Mouse (Mus musculus) liver, embryonic 14.5 days (tissue): Measurements from ENCODE around the gene Srrm4. TPM values are rescaled to one million over a fixed set of nuclear protein-coding genes. Genes with fewer than 3 reads are reported as not detected.

Source experiments
- ATAC-seq: fragments of 200-750 bp; cut with Nextera tagmentation; 2 replicates; pipeline ENCODE4 v1.8.0; 2017; ENCODE audit warnings: moderate number of reproducible peaks, mild to moderate bottlenecking, moderate library complexity; ENCODE audit not compliant: insufficient read depth
- DNase-seq, 3 experiments: peaks; one replicate each; pipeline ENCODE4 v3.0.0-alpha.2; 2012 to 2013; ENCODE audit warnings: low read depth in 3 of 3, low spot score in 3 of 3
- H3K27ac ChIP-seq: fragments of 300-500 bp; sonication (generic); 2 replicates; pipeline ENCODE4 v1.5.1; 2014; ENCODE audit warnings: moderate library complexity, mild to moderate bottlenecking, control low read depth, inconsistent platforms
- H3K27me3 ChIP-seq: fragments of 300-500 bp; sonication (generic); 2 replicates; pipeline ENCODE4 v1.6.1; 2014; ENCODE audit warnings: mild to moderate bottlenecking, low read length, moderate library complexity; ENCODE audit not compliant: control insufficient read depth, insufficient read depth
- H3K36me3 ChIP-seq: fragments of 300-500 bp; sonication (generic); replicated peaks from 2 replicates; pipeline ENCODE4 v1.6.1; 2014; ENCODE audit warnings: low read depth; ENCODE audit not compliant: control insufficient read depth, insufficient read depth
- H3K4me1 ChIP-seq, 2 experiments: fragments of 200-500 bp in 1 of 2; fragments of 300-500 bp in 1 of 2; sonication (generic) in 1 of 2; replicated peaks; 2 replicates each; pipeline ENCODE4 v1.6.1; 2012 to 2014; ENCODE audit warnings: antibody characterized with exemption in 1 of 2, inconsistent platforms in 1 of 2, low read length in 1 of 2; ENCODE audit not compliant: control insufficient read depth in 2 of 2, insufficient read depth in 2 of 2
- H3K4me2 ChIP-seq: fragments of 300-500 bp; sonication (generic); 2 replicates; pipeline ENCODE4 v1.6.1; 2014; ENCODE audit warnings: low read depth, mild to moderate bottlenecking, control low read depth, moderate library complexity
- H3K4me3 ChIP-seq, 2 experiments: fragments of 200-500 bp in 1 of 2; fragments of 300-500 bp in 1 of 2; sonication (generic) in 1 of 2; 2 replicates each; pipeline ENCODE4 v1.5.1; 2012 to 2014; ENCODE audit warnings: low read depth in 2 of 2, low read length in 2 of 2, mild to moderate bottlenecking in 2 of 2, control low read depth in 1 of 2, inconsistent platforms in 1 of 2, moderate library complexity in 1 of 2; ENCODE audit not compliant: insufficient read depth in 1 of 2
- H3K9ac ChIP-seq: fragments of 300-500 bp; sonication (generic); replicated peaks from 2 replicates; pipeline ENCODE4 v1.6.1; 2014; ENCODE audit warnings: mild to moderate bottlenecking, control low read depth, moderate library complexity
- H3K9me3 ChIP-seq: fragments of 300-500 bp; sonication (generic); 2 replicates; pipeline ENCODE4 v1.6.1; 2016; ENCODE audit warnings: low read length, mixed read lengths; ENCODE audit not compliant: control insufficient read depth
- CTCF ChIP-seq: IDR thresholded peaks from 2 replicates; pipeline ENCODE4 v1.5.1; 2016; ENCODE audit warnings: antibody characterized with exemption, low read depth, control low read depth
- EP300 ChIP-seq: IDR thresholded peaks from 2 replicates; pipeline ENCODE4 v1.6.1; 2016; ENCODE audit warnings: antibody characterized with exemption, low read depth
- WGBS: fragments of 180-500 bp; shearing (Covaris S2); extraction: QIAGEN DNeasy Blood & Tissue Kit; methylation state at CpG from one replicate; pipeline ENCODE4 v1.1.7; 2014; ENCODE audit not compliant: insufficient replicate concordance; 5-methylcytosine and 5-hydroxymethylcytosine counted together
- polyA plus RNA-seq, 2 experiments: library from polyadenylated mRNA; depleted of rRNA in 1 of 2; stranded (reverse) in 1 of 2; unstranded in 1 of 2; fragments of >200 nt; fragmentation: Nextera tagmentation in 1 of 2; extraction: Ambion mirVana in 1 of 2; gene quantifications; 2 replicates each; pipeline versions ENCODE4 v1.2.1 to v1.2.3; 2012 to 2014

The Srrm4 gene
- polyA plus RNA-seq, 2 experiments, result 0.17 to 0.28 TPM

DNA sequence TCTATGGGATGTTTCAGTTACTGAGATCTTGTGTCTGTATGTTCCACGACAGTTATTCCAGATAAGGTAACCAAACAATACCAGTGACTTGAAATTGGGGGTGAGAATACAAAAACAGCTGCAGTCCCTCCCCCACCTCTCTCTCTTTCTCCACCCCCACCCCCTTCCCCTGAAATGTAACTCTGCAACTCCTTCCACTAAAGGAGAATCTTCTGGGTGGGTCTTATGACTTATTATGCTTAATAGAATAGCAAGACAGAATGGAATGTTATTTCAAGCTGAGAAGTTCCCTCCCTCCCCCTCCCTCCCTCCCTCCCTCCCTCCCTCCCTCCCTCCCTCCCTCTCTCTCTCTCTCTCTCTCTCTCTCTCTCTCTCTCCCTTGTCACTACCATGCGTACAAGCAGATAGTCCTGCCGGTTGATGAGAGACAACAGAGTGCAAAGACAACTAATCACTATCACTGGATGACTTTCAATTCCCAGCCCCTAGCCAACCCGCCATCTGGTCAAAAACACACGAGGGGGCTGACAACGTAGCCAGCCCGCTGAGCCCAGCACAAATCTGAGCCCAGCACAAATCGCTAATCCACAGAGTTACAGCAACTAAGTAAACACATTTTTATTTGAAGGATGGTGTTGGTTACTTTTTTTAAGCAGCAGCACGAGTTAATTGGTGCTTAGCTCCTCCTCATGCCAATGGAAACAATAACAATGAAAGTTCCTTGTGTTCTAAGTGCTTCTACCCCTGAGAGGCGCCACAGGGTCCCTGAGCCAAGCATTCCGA, 143.0 kb downstream of the Srrm4 start:
- DNase-seq (no peak), ATAC-seq (no peak)
- Histone ChIP-seq H3K27me3 (no peaks in the 10 kb centered on the region; the same call in 1 of the 2 replicates), H3K4me3 (no peak overlapping the region), H3K4me1 (peaks cover 0 to 4% of the 10 kb centered on the region in 2 experiments; a peak in 1 of 4 replicates), H3K9ac (no peak overlapping the region), H3K9me3 (no peaks in the 10 kb centered on the region), H3K36me3 (no peaks in the 10 kb centered on the region), H3K27ac (no peak overlapping the region), H3K4me2 (peak overlapping the region; percentile 22; the same call in 1 of the 2 replicates)
- WGBS, result 2% methylated on average over 11 of the region's 11 CpGs
- TF ChIP-seq EP300 (no peak), CTCF (no peak)

DNA sequence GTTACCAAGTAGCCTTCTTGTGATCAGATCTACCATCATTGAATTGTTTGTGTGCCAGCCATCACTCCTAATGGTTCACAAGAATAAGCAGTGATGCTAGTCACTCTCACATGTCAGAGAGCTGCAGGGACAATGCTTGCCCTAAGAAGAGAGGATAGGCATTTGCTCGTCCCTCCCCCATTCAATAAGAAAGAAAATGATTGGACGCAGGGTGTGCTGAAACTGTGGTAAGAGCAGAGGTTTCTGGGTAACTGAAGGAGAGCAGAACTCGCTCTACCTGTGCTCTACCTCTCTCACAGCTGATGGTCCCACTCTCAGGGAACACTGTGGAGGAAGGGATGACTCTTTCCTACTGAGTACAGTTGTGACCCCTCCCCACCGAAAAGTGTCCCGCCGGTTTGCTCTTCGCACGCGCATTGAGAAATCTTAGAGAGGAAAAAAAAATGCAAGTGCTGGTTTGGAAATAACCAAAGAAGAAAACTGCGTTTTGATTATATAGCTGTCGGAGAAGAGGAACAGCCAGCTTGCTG, 143.7 kb downstream of the Srrm4 start:
- WGBS, result 35% methylated on average over 11 of the region's 11 CpGs
- no peak for DNase-seq
- Histone ChIP-seq H3K27ac (no peak overlapping the region), H3K4me1 (peaks cover 0 to 4% of the 10 kb centered on the region in 2 experiments; a peak in 1 of 4 replicates), H3K27me3 (no peaks in the 10 kb centered on the region), H3K9ac (no peak overlapping the region), H3K4me3 (0 out of 4 replicates have a peak overlapping the region, but pooled peaks of 1 of the 2 experiments have one; percentile 9), H3K9me3 (no peaks in the 10 kb centered on the region), H3K36me3 (no peaks in the 10 kb centered on the region), H3K4me2 (peak overlapping the region; percentile 22; the same call in 1 of the 2 replicates)
- TF ChIP-seq CTCF, result no peak
- no peak for TF ChIP-seq EP300
- ATAC-seq, result no peak

DNA sequence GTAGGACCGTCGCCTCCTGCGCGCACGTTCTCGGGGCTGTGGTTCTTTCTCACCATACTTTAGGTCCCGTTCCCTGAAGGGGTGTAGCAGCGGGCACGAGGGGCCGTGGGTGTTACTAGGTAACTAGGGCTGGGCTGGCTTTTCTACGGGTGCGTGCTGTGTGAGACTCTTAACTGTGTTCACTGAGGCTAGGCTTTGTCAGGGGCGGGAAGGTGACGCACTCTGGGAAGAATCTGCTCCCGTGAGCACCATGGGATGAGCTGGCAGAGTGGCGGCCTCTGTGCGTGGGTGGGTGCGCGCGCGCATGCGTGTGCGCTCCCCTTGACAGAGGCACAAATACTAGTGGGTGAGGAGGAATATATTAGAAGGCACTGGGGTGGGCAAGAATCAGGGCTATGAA, 145.1 kb downstream of the Srrm4 start:
- Histone ChIP-seq H3K27ac (no peak overlapping the region), H3K9ac (no peak overlapping the region), H3K36me3 (no peaks in the 10 kb centered on the region), H3K4me2 (peak overlapping the region; percentile 0; the same call in 1 of the 2 replicates), H3K9me3 (no peaks in the 10 kb centered on the region), H3K27me3 (no peaks in the 10 kb centered on the region), H3K4me1 (peaks cover 0 to 4% of the 10 kb centered on the region in 2 experiments; a peak in 1 of 4 replicates), H3K4me3 (no peak overlapping the region)
- 33% methylated on average over 23 of the region's 23 CpGs for WGBS
- no peak for DNase-seq
- TF ChIP-seq CTCF (no peak), EP300 (no peak)
- no peak for ATAC-seq

GRCm38 (mm10) chr5:116445634-116446367, 145.8 kb downstream of the Srrm4 start:
- ATAC-seq (peak; percentile 73), DNase-seq (peak; percentile 20 to 31 (median 27))
- 37% methylated on average over 10 of the region's 10 CpGs for WGBS
- Histone ChIP-seq H3K9ac (no peak overlapping the region), H3K4me2 (peak overlapping the region; percentile 0; the same call in 1 of the 2 replicates), H3K36me3 (no peaks in the 10 kb centered on the region), H3K27ac (peak overlapping the region; percentile 18), H3K4me3 (no peak overlapping the region), H3K27me3 (no peaks in the 10 kb centered on the region), H3K4me1 (peaks cover 0 to 4% of the 10 kb centered on the region in 2 experiments; a peak in 1 of 4 replicates), H3K9me3 (no peaks in the 10 kb centered on the region)
- no peak for TF ChIP-seq CTCF

- peak; percentile 58 for TF ChIP-seq CTCF
- TF ChIP-seq EP300, result no peak
- WGBS, result 47% methylated on average over 27 of the region's 27 CpGs
- ATAC-seq (no peak), DNase-seq (no peak)
- Histone ChIP-seq H3K4me1 (peaks cover 0 to 4% of the 10 kb centered on the region in 2 experiments; a peak in 1 of 4 replicates), H3K27ac (no peak overlapping the region), H3K4me3 (no peak overlapping the region), H3K9me3 (no peaks in the 10 kb centered on the region), H3K36me3 (no peaks in the 10 kb centered on the region), H3K27me3 (no peaks in the 10 kb centered on the region), H3K9ac (no peak overlapping the region), H3K4me2 (no peak overlapping the region)
Observed at GRCm38 (mm10) chr5:116444517-116444916, 147.1 kb downstream of the Srrm4 start.
